Mouse (Mus musculus) brain, embryonic 14.5 days (tissue): ENCODE results near the gene Asphd1.

Experiments
- CTCF ChIP-seq: fragments of 200-500 bp; IDR thresholded peaks from 2 replicates; pipeline ENCODE4 v1.5.1; 2012; ENCODE audit warnings: inconsistent platforms, mild to moderate bottlenecking, moderate library complexity, borderline replicate concordance; ENCODE audit not compliant: insufficient read depth, insufficient read length; ENCODE audit errors: extremely low read depth
- POLR2A ChIP-seq: fragments of 200-500 bp; IDR thresholded peaks from 2 replicates; pipeline ENCODE4 v1.6.1; 2012; ENCODE audit warnings: mild to moderate bottlenecking, inconsistent platforms, borderline replicate concordance; ENCODE audit not compliant: poor library complexity, insufficient read depth, insufficient read length, severe bottlenecking; ENCODE audit errors: extremely low read depth

DNA sequence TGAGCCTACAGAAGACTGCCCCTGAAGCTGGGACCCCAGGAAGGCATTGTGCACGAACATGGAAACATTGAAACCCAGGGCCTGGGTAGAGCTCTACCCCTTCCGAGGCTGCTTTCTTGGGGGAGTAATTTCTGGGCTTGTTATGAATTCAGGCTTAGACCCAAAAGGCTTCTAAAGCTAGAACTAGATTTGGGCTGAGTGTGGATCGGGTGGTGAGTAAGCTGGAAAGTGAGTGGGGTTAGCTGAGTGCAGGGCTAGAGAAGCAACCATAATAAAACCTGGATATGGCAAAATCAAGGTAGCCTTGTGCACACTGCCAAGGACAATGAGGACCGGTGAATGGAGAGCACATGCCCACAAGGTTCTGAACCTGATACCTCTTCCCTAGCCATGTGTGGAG, 12.6 kb upstream of the Asphd1 start:
- no peak for TF ChIP-seq CTCF
- TF ChIP-seq POLR2A = no peak
